Mouse (Mus musculus) embryonic fibroblast, embryonic 13.5 days (primary cell): ENCODE results near the gene Dnaaf5. TPM values are rescaled to one million over a fixed set of nuclear protein-coding genes. Genes with fewer than 3 reads are reported as not detected.

ENCODE experiments used
- H3K27ac ChIP-seq: 2 replicates; pipeline ENCODE4 v1.5.1; 2012; ENCODE audit warnings: low read length, control low read depth, inconsistent platforms; ENCODE audit not compliant: insufficient read depth
- H3K4me1 ChIP-seq: 2 replicates; pipeline ENCODE4 v1.6.1; 2011; ENCODE audit warnings: low read length; ENCODE audit not compliant: control insufficient read depth, insufficient read depth
- H3K4me3 ChIP-seq: 2 replicates; pipeline ENCODE4 v1.5.1; 2011; ENCODE audit warnings: mild to moderate bottlenecking, control low read depth, low read length; ENCODE audit not compliant: insufficient read depth
- CTCF ChIP-seq: IDR thresholded peaks from 2 replicates; pipeline ENCODE4 v1.5.1; 2011; ENCODE audit warnings: mild to moderate bottlenecking, control low read depth, low read length, moderate library complexity, borderline replicate concordance; ENCODE audit not compliant: insufficient read depth
- POLR2A ChIP-seq: IDR thresholded peaks from 2 replicates; pipeline ENCODE4 v1.6.1; 2011; ENCODE audit warnings: low read depth, mild to moderate bottlenecking, control low read depth, low read length, moderate library complexity
- polyA plus RNA-seq: library from polyadenylated mRNA; stranded (reverse); fragments of >200 nt; gene quantifications from 2 replicates; pipeline ENCODE4 v1.2.4, GENCODE M21; 2011; ENCODE audit warnings: low read depth; ENCODE audit not compliant: missing spikeins, insufficient read length

Gene Dnaaf5
- polyA plus RNA-seq, 1 experiment = 8.5 TPM

GRCm38 (mm10) chr5:139160899-139161298 is 10.9 kb downstream of the Dnaaf5 start:
- H3K27ac ChIP-seq = no peak overlapping the region
- H3K4me1 ChIP-seq = no peaks in the 10 kb centered on the region
- TF ChIP-seq POLR2A = no peak

GRCm38 (mm10) chr5:139161632-139162031 is 11.6 kb downstream of the Dnaaf5 start:
- no peaks in the 10 kb centered on the region for H3K4me1 ChIP-seq
- no peak for TF ChIP-seq POLR2A
- TF ChIP-seq CTCF = no peak
- no peak overlapping the region for H3K27ac ChIP-seq
- H3K4me3 ChIP-seq = no peak overlapping the region

More at GRCm38 (mm10) chr5:139160899-139161298, 10.9 kb downstream of the Dnaaf5 start:
- H3K4me3 ChIP-seq = no peak overlapping the region

GRCm38 (mm10) chr5:139166781-139167361 is 16.8 kb downstream of the Dnaaf5 start:
- Histone ChIP-seq H3K27ac (no peak overlapping the region), H3K4me1 (no peaks in the 10 kb centered on the region), H3K4me3 (no peak overlapping the region)
- TF ChIP-seq CTCF (no peak), POLR2A (no peak)

GRCm38 (mm10) chr5:139167548-139167947 is 17.5 kb downstream of the Dnaaf5 start:
- no peaks in the 10 kb centered on the region for H3K4me1 ChIP-seq
- TF ChIP-seq POLR2A (no peak), CTCF (no peak)
- no peak overlapping the region for H3K4me3 ChIP-seq
- H3K27ac ChIP-seq = no peak overlapping the region

GRCm38 (mm10) chr5:139171929-139172328 is 21.9 kb downstream of the Dnaaf5 start:
- Histone ChIP-seq H3K27ac (no peak overlapping the region), H3K4me3 (no peak overlapping the region), H3K4me1 (no peaks in the 10 kb centered on the region)
- TF ChIP-seq CTCF (no peak), POLR2A (no peak)

- no peak for TF ChIP-seq CTCF
- Histone ChIP-seq H3K4me3 (no peak overlapping the region), H3K27ac (no peak overlapping the region), H3K4me1 (no peaks in the 10 kb centered on the region)
These were observed 24.1 kb downstream of the Dnaaf5 start for GRCm38 (mm10) chr5:139174141-139174540.

GRCm38 (mm10) chr5:139174556-139175547 is 24.8 kb downstream of the Dnaaf5 start:
- H3K4me1 ChIP-seq = no peaks in the 10 kb centered on the region
- H3K4me3 ChIP-seq = no peak overlapping the region
- TF ChIP-seq POLR2A = no peak
- no peak for TF ChIP-seq CTCF
- no peak overlapping the region for H3K27ac ChIP-seq

DNA sequence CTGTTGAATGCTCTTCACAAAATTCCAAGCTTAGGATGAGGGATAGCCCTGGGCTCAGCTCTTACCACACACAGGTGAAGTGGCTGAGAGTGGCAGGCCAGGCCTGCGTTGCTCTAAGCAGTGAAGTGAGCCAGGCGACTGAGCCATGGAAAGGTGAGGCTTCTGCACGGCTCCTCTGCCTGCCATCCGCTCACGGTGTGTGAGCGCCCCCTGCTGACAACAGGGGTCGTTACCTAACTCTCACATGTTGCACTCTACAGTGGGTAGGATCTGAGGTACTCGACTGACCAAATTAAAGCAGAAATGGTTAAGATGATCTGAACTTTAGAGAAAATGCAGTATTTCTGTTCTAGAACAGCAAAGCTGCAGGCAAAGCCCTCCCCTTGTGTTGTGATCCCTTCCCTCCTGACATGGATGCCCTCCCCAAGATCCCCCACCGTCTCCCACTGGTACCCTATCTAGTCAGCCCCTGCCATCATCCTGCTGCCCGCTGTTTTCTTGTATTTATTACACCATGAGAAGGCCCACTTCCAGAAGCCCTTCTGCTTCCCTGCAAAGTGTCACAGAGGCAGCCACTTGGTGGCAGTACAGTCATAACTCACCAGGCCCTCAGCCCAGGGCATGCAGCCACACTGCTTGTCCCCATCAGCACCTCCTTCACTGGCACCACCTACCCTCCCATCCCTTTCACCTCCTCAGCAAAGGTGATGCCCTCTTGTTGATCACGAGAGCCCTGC is 29.0 kb downstream of the Dnaaf5 start:
- Histone ChIP-seq H3K4me3 (no peak overlapping the region), H3K4me1 (no peaks in the 10 kb centered on the region), H3K27ac (no peak overlapping the region)
- no peak for TF ChIP-seq POLR2A
- peak; percentile 98 for TF ChIP-seq CTCF

DNA sequence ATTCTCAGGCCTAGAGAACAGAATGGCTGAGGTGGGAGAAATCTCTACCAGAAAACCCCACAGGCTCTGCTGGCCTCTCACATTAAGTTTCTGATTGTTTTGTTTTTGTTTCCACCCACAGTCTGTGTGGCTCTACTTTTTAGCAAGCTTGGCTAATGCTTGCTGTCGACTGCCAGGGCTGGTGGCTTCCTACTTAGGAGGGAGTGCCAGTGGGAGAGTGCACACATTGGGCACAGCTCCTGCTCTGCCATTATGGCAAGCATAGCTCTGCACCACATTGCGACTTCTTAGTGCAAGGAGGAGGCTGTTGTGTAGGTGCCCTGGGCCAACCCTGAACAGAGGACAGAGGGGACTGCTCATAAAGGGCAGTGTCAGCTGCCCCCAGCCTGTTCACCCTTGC is 33.1 kb downstream of the Dnaaf5 start:
- no peak overlapping the region for H3K4me3 ChIP-seq
- H3K4me1 ChIP-seq = no peaks in the 10 kb centered on the region
- no peak overlapping the region for H3K27ac ChIP-seq
- no peak for TF ChIP-seq POLR2A
- no peak for TF ChIP-seq CTCF
